Mouse (Mus musculus) ES-Bruce4 (cell line): ENCODE results near the gene Caln1.

ENCODE experiments used
- CTCF ChIP-seq: IDR thresholded peaks from one replicate; pipeline ENCODE4 v1.8.1; 2011; ENCODE audit warnings: low read depth, low read length
- POLR2A ChIP-seq: IDR thresholded peaks from one replicate; pipeline ENCODE4 v1.8.1; 2011; ENCODE audit warnings: low read length; ENCODE audit not compliant: insufficient read depth

DNA sequence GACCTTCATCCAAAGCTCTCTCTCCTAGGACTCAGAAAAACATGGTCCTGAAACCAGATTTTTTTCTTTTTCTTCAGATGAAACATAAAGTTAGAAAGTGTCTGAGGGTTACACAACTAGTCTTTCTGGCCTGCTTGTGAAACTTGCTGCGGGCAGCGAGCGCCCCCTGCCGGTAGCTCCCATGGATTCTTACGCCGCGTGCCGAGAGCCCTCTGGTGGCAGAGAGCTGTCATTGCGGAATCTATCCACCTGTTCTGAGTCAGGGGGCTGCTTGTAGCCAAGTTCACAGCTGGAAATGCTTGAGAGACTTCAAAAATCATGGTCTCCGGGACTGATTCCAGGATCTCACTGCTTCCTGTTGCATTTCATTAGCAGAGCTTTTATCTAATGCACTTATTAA is 484.1 kb downstream of the Caln1 start:
- peak; percentile 100 for TF ChIP-seq CTCF
- TF ChIP-seq POLR2A = no peak
